Mouse (Mus musculus): ENCODE data around the gene Arhgef39.

The Arhgef39 gene

GRCm38 (mm10) chr4:43499407-43500333 is at the start of gene Arhgef39:
Gene Arhgef39, minus strand, starts transcription at chr4:43499695.
- no peak for DNase-seq (ENCODE audit: low read depth)

- DNase-seq (ENCODE audit: low read depth), result no peak
These were observed 49.6 kb upstream of the Arhgef39 start for GRCm38 (mm10) chr4:43549055-43549454.

GRCm38 (mm10) chr4:43547160-43547559 is 47.7 kb upstream of the Arhgef39 start:
- DNase-seq (ENCODE audit: low read depth), result no peak

- no peak for DNase-seq (ENCODE audit: low read depth)
These were observed 47.0 kb upstream of the Arhgef39 start for GRCm38 (mm10) chr4:43546375-43547047.

GRCm38 (mm10) chr4:43542044-43542443 is 42.5 kb upstream of the Arhgef39 start:
- no peak for DNase-seq (ENCODE audit: low read depth)

- DNase-seq (ENCODE audit: low read depth), result no peak
These were observed 36.5 kb upstream of the Arhgef39 start for GRCm38 (mm10) chr4:43536031-43536430.

- DNase-seq (ENCODE audit: low read depth), result no peak
These were observed 36.1 kb upstream of the Arhgef39 start for GRCm38 (mm10) chr4:43535628-43536027.

GRCm38 (mm10) chr4:43533270-43533669 is 33.8 kb upstream of the Arhgef39 start:
- no peak for DNase-seq (ENCODE audit: low read depth)

GRCm38 (mm10) chr4:43530581-43530980 is 31.1 kb upstream of the Arhgef39 start:
- peak; percentile 76 for DNase-seq (ENCODE audit: low read depth)

GRCm38 (mm10) chr4:43530081-43530501 is 30.6 kb upstream of the Arhgef39 start:
- DNase-seq (ENCODE audit: low read depth), result no peak

- no peak for DNase-seq (ENCODE audit: low read depth)
These were observed 29.0 kb upstream of the Arhgef39 start for GRCm38 (mm10) chr4:43528487-43528886.

- DNase-seq (ENCODE audit: low read depth), result no peak
These were observed 28.4 kb upstream of the Arhgef39 start for GRCm38 (mm10) chr4:43527880-43528279.

GRCm38 (mm10) chr4:43519956-43520355 is 20.5 kb upstream of the Arhgef39 start:
- DNase-seq (ENCODE audit: low read depth), result peak; percentile 76

GRCm38 (mm10) chr4:43519551-43519950 is 20.1 kb upstream of the Arhgef39 start:
- DNase-seq (ENCODE audit: low read depth), result no peak

- no peak for DNase-seq (ENCODE audit: low read depth)
These were observed 16.5 kb upstream of the Arhgef39 start for GRCm38 (mm10) chr4:43515764-43516708.

GRCm38 (mm10) chr4:43513791-43514190 is 14.3 kb upstream of the Arhgef39 start:
- DNase-seq (ENCODE audit: low read depth), result no peak

GRCm38 (mm10) chr4:43513300-43513699 is 13.8 kb upstream of the Arhgef39 start:
- DNase-seq (ENCODE audit: low read depth), result no peak

- no peak for DNase-seq (ENCODE audit: low read depth)
These were observed 13.2 kb upstream of the Arhgef39 start for GRCm38 (mm10) chr4:43512653-43513052.

- DNase-seq (ENCODE audit: low read depth), result no peak
These were observed 12.4 kb upstream of the Arhgef39 start for GRCm38 (mm10) chr4:43511675-43512454.

- no peak for DNase-seq (ENCODE audit: low read depth)
These were observed 9.6 kb upstream of the Arhgef39 start for GRCm38 (mm10) chr4:43509109-43509508.

- DNase-seq (ENCODE audit: low read depth), result no peak
These were observed 9.1 kb upstream of the Arhgef39 start for GRCm38 (mm10) chr4:43508666-43508997.
